Comparison of ENCODE assay signal across 22 mouse cellular contexts in the genomic region with DNA sequence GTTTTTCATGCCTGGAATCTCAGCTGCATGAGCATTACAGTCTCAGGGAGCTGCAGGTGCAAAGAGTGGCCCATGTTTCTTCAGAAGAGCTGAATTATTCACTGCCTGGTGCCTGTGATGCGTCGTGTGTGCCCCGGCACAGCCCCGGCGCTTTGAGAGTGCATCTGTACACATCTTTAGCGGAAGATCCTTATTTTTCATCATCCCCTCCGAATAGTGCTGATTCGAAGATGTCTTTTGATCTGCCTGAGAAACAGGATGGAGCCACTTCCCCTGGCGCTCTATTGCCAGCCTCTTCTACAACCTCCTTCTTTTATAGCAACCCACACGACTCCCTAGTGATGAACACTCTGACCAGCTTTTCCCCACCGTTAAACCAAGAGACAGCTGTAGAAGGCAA. TPM values are rescaled to one million over a fixed set of nuclear protein-coding genes. Genes with fewer than 3 reads are reported as not detected.
DNase-seq lines count a peak whose midpoint lies in the region; ATAC-seq lines count a peak whose summit lies in the region.
"Had no signal": no experiment of that assay in that cellular context is flagged by ENCODE, and none has a peak within 500 bp of the region (broad histone marks: within the 10 kb centered on the region; RNA-seq: fewer than 3 reads in every experiment).

No protein-coding gene starts in this region.

- 82% methylated on average over 11 of the region's 11 CpGs for WGBS in midbrain, embryonic 11.5 days
- 58% methylated on average over 11 of the region's 11 CpGs for WGBS in kidney, embryonic 16.5 days

- H3K36me3 ChIP-seq in midbrain, embryonic 11.5 days (ENCODE audit: control insufficient read depth, insufficient read depth, low read length): no peaks in the 10 kb centered on the region
- no peaks in the 10 kb centered on the region for H3K36me3 ChIP-seq in kidney, embryonic 16.5 days (ENCODE audit: insufficient read depth, low read length)
- H3K36me3 ChIP-seq: kidney, embryonic 15.5 days; limb, embryonic 12.5 days; liver, embryonic 12.5 days had no signal

- H3K4me1 ChIP-seq in midbrain, embryonic 11.5 days (ENCODE audit: control insufficient read depth, insufficient read depth, low read length): no peaks in the 10 kb centered on the region
- no peaks in the 10 kb centered on the region for H3K4me1 ChIP-seq in kidney, embryonic 16.5 days (ENCODE audit: insufficient read depth, low read length)
- H3K4me1 ChIP-seq: forebrain, embryonic 13.5 days; kidney, embryonic 15.5 days; limb, embryonic 12.5 days; liver, embryonic 12.5 days had no signal

- H3K9me3 ChIP-seq in midbrain, embryonic 11.5 days (ENCODE audit: control insufficient read depth, low read length): no peaks in the 10 kb centered on the region
- H3K9me3 ChIP-seq in kidney, embryonic 16.5 days (ENCODE audit: low read length): no peaks in the 10 kb centered on the region
- H3K9me3 ChIP-seq: forebrain, embryonic 13.5 days; kidney, embryonic 15.5 days; limb, embryonic 12.5 days; liver, embryonic 12.5 days had no signal

- H3K4me3 ChIP-seq in midbrain, embryonic 11.5 days (ENCODE audit: low read depth, low read length): no peak overlapping the region
- H3K4me3 ChIP-seq in kidney, embryonic 16.5 days (ENCODE audit: low read length): no peak overlapping the region
- H3K4me3 ChIP-seq: erythroblast, embryonic 14.5 days; forebrain, embryonic 13.5 days; kidney, embryonic 15.5 days; limb, embryonic 12.5 days; liver, embryonic 12.5 days had no signal

- peak; percentile 44; the same call in 1 of the 2 replicates for ATAC-seq in frontal cortex, adult (ENCODE audit: low TSS enrichment)
- no peak for ATAC-seq in midbrain, embryonic 11.5 days (ENCODE audit: low FRiP score)
- ATAC-seq in kidney, embryonic 16.5 days (ENCODE audit: low FRiP score, low TSS enrichment): no peak
- ATAC-seq: forebrain, embryonic 13.5 days; liver, embryonic 12.5 days had no signal

- no peaks in the 10 kb centered on the region for H3K27me3 ChIP-seq in midbrain, embryonic 11.5 days (ENCODE audit: control insufficient read depth, insufficient read depth, low read length)
- no peaks in the 10 kb centered on the region for H3K27me3 ChIP-seq in kidney, embryonic 16.5 days (ENCODE audit: insufficient read depth, low read length)
- H3K27me3 ChIP-seq: forebrain, embryonic 13.5 days; kidney, embryonic 15.5 days; limb, embryonic 12.5 days; liver, embryonic 12.5 days had no signal

- DNase-seq in frontal cortex, postnatal 25 days (ENCODE audit: low spot score in 2 of 2): no peak
- DNase-seq in R1 (ENCODE audit: low read depth, low spot score): peak; percentile 10
- DNase-seq in induced T-regulatory cell, adult 2 months (ENCODE audit: low read depth): peak; percentile 56
- DNase-seq in thymus, postnatal 10 days (ENCODE audit: low spot score in 2 of 2): peak; percentile 38 to 45
- no peak for DNase-seq in midbrain, embryonic 11.5 days (ENCODE audit: low spot score, missing footprints)
- no peak for DNase-seq in layer of hippocampus, postnatal 14 days (ENCODE audit: low spot score in 2 of 2)
- DNase-seq: adrenal gland, postnatal 10 days; cerebellum, adult 11-12 months; gastrocnemius, postnatal 14 days; lung, adult 2 months; lung, postnatal 36 days had no signal

- H3K9ac ChIP-seq in midbrain, embryonic 11.5 days (ENCODE audit: low read length): no peak overlapping the region
- no peak overlapping the region for H3K9ac ChIP-seq in kidney, embryonic 16.5 days (replicated peaks; ENCODE audit: low read length)
- H3K9ac ChIP-seq: forebrain, embryonic 13.5 days; kidney, embryonic 15.5 days; limb, embryonic 12.5 days; liver, embryonic 12.5 days had no signal

- H3K27ac ChIP-seq in midbrain, embryonic 11.5 days (ENCODE audit: low read depth, low read length): no peak overlapping the region
- H3K27ac ChIP-seq in kidney, embryonic 16.5 days (ENCODE audit: low read length): no peak overlapping the region
- H3K27ac ChIP-seq: forebrain, embryonic 13.5 days; kidney, embryonic 15.5 days; limb, embryonic 12.5 days; liver, embryonic 12.5 days had no signal

- no peak overlapping the region for H3K4me2 ChIP-seq in midbrain, embryonic 11.5 days
- H3K4me2 ChIP-seq in kidney, embryonic 16.5 days (replicated peaks; ENCODE audit: low read depth, low read length): no peak overlapping the region
- H3K4me2 ChIP-seq: forebrain, embryonic 13.5 days; kidney, embryonic 15.5 days; limb, embryonic 12.5 days; liver, embryonic 12.5 days had no signal

RNA-seq across cellular contexts. Expression of a gene that starts 26.4 kb away (rescaled TPM):
- 0.23 and 0.65 TPM in 2 replicates for polyA plus RNA-seq in midbrain, embryonic 11.5 days (2014; fragmentation: Nextera tagmentation; extraction: Ambion mirVana)
- total RNA-seq in layer of hippocampus, postnatal 14 days (2021): 1 to 10 TPM; 1.2 to 1.5 TPM
- polyA plus RNA-seq in kidney, embryonic 16.5 days (2015; fragmentation: Nextera tagmentation; extraction: Ambion mirVana): 0.80 and 0.82 TPM in 2 replicates
- polyA plus RNA-seq: erythroblast, embryonic 14.5 days; hindbrain, embryonic 11.5 days had no signal

RNA-seq across cellular contexts. Expression of a gene that starts 28.0 kb away (rescaled TPM):
- polyA plus RNA-seq in midbrain, embryonic 11.5 days (2014; fragmentation: Nextera tagmentation; extraction: Ambion mirVana): 21.1 and 24.0 TPM in 2 replicates
- total RNA-seq in layer of hippocampus, postnatal 14 days (2021): 10 to 100 TPM; 16.5 to 17.3 TPM
- polyA plus RNA-seq in kidney, embryonic 16.5 days (2015; fragmentation: Nextera tagmentation; extraction: Ambion mirVana): 8.9 TPM in 2 replicates

RNA-seq across cellular contexts. Expression of a gene that starts 53.5 kb away (rescaled TPM):
- polyA plus RNA-seq in midbrain, embryonic 11.5 days (2014; fragmentation: Nextera tagmentation; extraction: Ambion mirVana): 0.14 and 0.20 TPM in 2 replicates
- total RNA-seq in layer of hippocampus, postnatal 14 days (2021): 1 to 10 TPM in 1 of 2 experiments, under 1 TPM in 1; 0.88 to 1.2 TPM
- polyA plus RNA-seq in kidney, embryonic 16.5 days (2015; fragmentation: Nextera tagmentation; extraction: Ambion mirVana): 0.14 TPM in 1 of 2 replicates, not detected in the other
- total RNA-seq: left cerebral cortex, postnatal 10 days had no signal
- polyA plus RNA-seq: embryonic facial prominence, embryonic 11.5 days; limb, embryonic 12.5 days; lung, adult 2 months; neural tube, embryonic 11.5 days had no signal

Comparison
In these comparisons a context has a peak if more than half of its experiments do, and no peak if none do; other contexts are left out.
1. DNase-seq: peak in R1 (single experiment), induced T-regulatory cell, adult 2 months (single experiment) and thymus, postnatal 10 days (2 of 2); none in frontal cortex, postnatal 25 days (0 of 2), midbrain, embryonic 11.5 days (single experiment) and layer of hippocampus, postnatal 14 days (0 of 2).